Mouse (Mus musculus): ENCODE measurements at regions not wholly inside any gene's neighbourhood (a gene's known extent, or its start where the extent isn't known, plus 50 kb on each side); places are given as distances from the start of the nearest gene placed in this dataset.

- TF ChIP-seq CTCF (conservative IDR thresholded peaks at IDR 0.05 in 1 of 2, IDR thresholded peaks at IDR 0.05 in 1 of 2; ENCODE audit: low read depth in 2 of 2, low read length in 2 of 2), result no peak
- TF ChIP-seq MYC (IDR thresholded peaks at IDR 0.05; ENCODE audit: low read depth, low read length), result no peak
- TF ChIP-seq NRF1 (IDR thresholded peaks at IDR 0.05; ENCODE audit: low read depth, low read length), result no peak
- TF ChIP-seq RCOR1 (conservative IDR thresholded peaks at IDR 0.05; ENCODE audit: low read depth, low read length), result no peak
- TF ChIP-seq JUND (conservative IDR thresholded peaks at IDR 0.05; ENCODE audit: low read depth, low read length), result no peak
- TF ChIP-seq MAFK (IDR thresholded peaks at IDR 0.05; ENCODE audit: insufficient replicate concordance, low read length), result no peak
- TF ChIP-seq HCFC1 (IDR thresholded peaks at IDR 0.05; ENCODE audit: low read depth, low read length), result no peak
- no peak for TF ChIP-seq RAD21 (IDR thresholded peaks at IDR 0.05; ENCODE audit: low read depth, low read length)
- TF ChIP-seq POLR2A (IDR thresholded peaks at IDR 0.05; ENCODE audit: low read depth, low read length), result no peak
- no peak for TF ChIP-seq MEF2A (IDR thresholded peaks at IDR 0.05; ENCODE audit: borderline replicate concordance, low read depth, low read length)
- TF ChIP-seq EP300 (IDR thresholded peaks at IDR 0.05; ENCODE audit: low read length), result no peak
- TF ChIP-seq TCF12 (IDR thresholded peaks at IDR 0.05; ENCODE audit: low read depth, low read length), result no peak
- no peak for TF ChIP-seq POLR2AphosphoS2 (IDR thresholded peaks at IDR 0.05; ENCODE audit: low read depth, low read length)
Measured at GRCm38 (mm10) chr1:75901146-75901545, 355.1 kb downstream of the Slc4a3 start.

Data from CH12.LX (cell line).